Mouse (Mus musculus) brain, adult 2 months (tissue): Measurements from ENCODE around the gene Slc25a13.

Experiments
- DNase-seq: peaks from one replicate; pipeline ENCODE4 v3.0.0; 2011; ENCODE audit warnings: low read depth, low spot score

The Slc25a13 gene

GRCm38 (mm10) chr6:6046729-6047424 lies 170.1 kb downstream of the Slc25a13 start:
- no peak for DNase-seq

GRCm38 (mm10) chr6:6038773-6039550 lies 178.0 kb downstream of the Slc25a13 start:
- no peak for DNase-seq

GRCm38 (mm10) chr6:6027664-6028063 lies 189.3 kb downstream of the Slc25a13 start:
- no peak for DNase-seq

- DNase-seq, result no peak
Observed at GRCm38 (mm10) chr6:6023976-6024375, 193.0 kb downstream of the Slc25a13 start.

GRCm38 (mm10) chr6:6016931-6017330 lies 200.0 kb downstream of the Slc25a13 start:
- DNase-seq, result no peak

- peak; percentile 54 for DNase-seq
Observed at GRCm38 (mm10) chr6:6015616-6016015, 201.4 kb downstream of the Slc25a13 start.

- peak; percentile 73 for DNase-seq
Observed at GRCm38 (mm10) chr6:6011364-6011763, 205.6 kb downstream of the Slc25a13 start.

- DNase-seq, result peak; percentile 88
Observed at GRCm38 (mm10) chr6:6005762-6006431, 211.1 kb downstream of the Slc25a13 start.

GRCm38 (mm10) chr6:6004756-6005485 lies 212.1 kb downstream of the Slc25a13 start:
- DNase-seq, result no peak

GRCm38 (mm10) chr6:6002061-6002460 lies 214.9 kb downstream of the Slc25a13 start:
- DNase-seq, result peak; percentile 94

GRCm38 (mm10) chr6:5997535-5997934 lies 219.4 kb downstream of the Slc25a13 start:
- DNase-seq, result peak; percentile 55

GRCm38 (mm10) chr6:5993056-5993455 lies 223.9 kb downstream of the Slc25a13 start:
- no peak for DNase-seq

GRCm38 (mm10) chr6:5991817-5992755 lies 224.9 kb downstream of the Slc25a13 start:
- DNase-seq, result peak; percentile 89

GRCm38 (mm10) chr6:5991243-5991642 lies 225.7 kb downstream of the Slc25a13 start:
- peak; percentile 74 for DNase-seq
